Mouse (Mus musculus) T-helper 2 cell (primary cell): ENCODE data around the gene Proser3.

ENCODE experiments used
- in situ Hi-C: fragments of 300-600 bp; cut with MboI, MseI; formaldehyde crosslinking; loops from one replicate; pipeline ENCODE4 v1.15.1; 2025; ENCODE audit warnings: high pct_unique_total_duplicates

Proser3 gene

DNA sequence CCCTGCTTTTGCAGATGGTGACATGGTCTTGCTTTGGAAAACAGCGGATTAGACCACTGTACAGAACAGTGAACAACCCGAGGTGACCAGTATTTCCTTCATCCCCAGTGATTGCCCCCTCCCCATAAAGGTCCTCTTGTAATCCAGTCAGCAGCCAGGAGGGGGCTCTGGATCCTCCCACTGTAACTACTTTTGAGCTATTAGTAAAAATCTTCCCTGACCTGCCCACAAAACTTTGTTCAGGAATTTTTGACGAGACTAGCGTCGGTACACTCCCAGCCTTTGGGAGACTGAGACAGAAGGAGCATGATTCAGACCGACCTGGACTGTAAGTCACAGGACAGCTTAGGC lies 61.2 kb downstream of the Proser3 start:
- in situ Hi-C loops, result loop anchor here (5.0 kb wide), 1 partner anchor 121 kb away; the partner anchor contains the start of gene Upk1a

- in situ Hi-C loops, result loop anchor here (5.0 kb wide), 1 partner anchor 122 kb away; the partner anchor contains the start of gene Upk1a
These were observed 61.7 kb downstream of the Proser3 start for GRCm38 (mm10) chr7:30490251-30490956.
